Mouse (Mus musculus): ENCODE results near the gene Lgi2. TPM values are rescaled to one million over a fixed set of nuclear protein-coding genes. Genes with fewer than 3 reads are reported as not detected.

Lgi2 gene
- total RNA-seq, 2 experiments from 2014 or later, result 2.2 to 3.0 TPM

GRCm38 (mm10) chr5:52537024-52537423 is 29.2 kb downstream of the Lgi2 start:
- no peak for DNase-seq

GRCm38 (mm10) chr5:52534798-52535590 is 31.3 kb downstream of the Lgi2 start:
- no peak for DNase-seq

GRCm38 (mm10) chr5:52533705-52534104 is 32.6 kb downstream of the Lgi2 start:
- no peak for DNase-seq

GRCm38 (mm10) chr5:52528545-52528944 is 37.7 kb downstream of the Lgi2 start:
- no peak for DNase-seq

- DNase-seq, result no peak
Measured at GRCm38 (mm10) chr5:52526324-52526986, 39.8 kb downstream of the Lgi2 start.

GRCm38 (mm10) chr5:52524207-52524606 is 42.1 kb downstream of the Lgi2 start:
- no peak for DNase-seq

GRCm38 (mm10) chr5:52519921-52520320 is 46.3 kb downstream of the Lgi2 start:
- DNase-seq, result no peak

- DNase-seq, result no peak
Measured at GRCm38 (mm10) chr5:52516072-52516476, 50.2 kb downstream of the Lgi2 start.

- DNase-seq, result peak; percentile 80
Measured at GRCm38 (mm10) chr5:52515246-52516021, 50.8 kb downstream of the Lgi2 start.

GRCm38 (mm10) chr5:52511089-52511488 is 55.2 kb downstream of the Lgi2 start:
- DNase-seq, result no peak

- DNase-seq, result no peak
Measured at GRCm38 (mm10) chr5:52509416-52509815, 56.8 kb downstream of the Lgi2 start.

GRCm38 (mm10) chr5:52504666-52505065 is 61.6 kb downstream of the Lgi2 start:
- DNase-seq, result no peak

- DNase-seq, result no peak
Measured at GRCm38 (mm10) chr5:52504148-52504547, 62.1 kb downstream of the Lgi2 start.

GRCm38 (mm10) chr5:52495671-52496070 is 70.6 kb downstream of the Lgi2 start:
- DNase-seq, result no peak

GRCm38 (mm10) chr5:52491496-52491895 is 74.8 kb downstream of the Lgi2 start:
- DNase-seq, result no peak

GRCm38 (mm10) chr5:52487559-52488430 is 78.5 kb downstream of the Lgi2 start:
- DNase-seq, result no peak

Other genes with a start within 250 kb of the Lgi2 start
- gene Sod3, start 202.7 kb downstream of the Lgi2 start, total RNA-seq (2021), result 10 to 100 TPM; 54.5 to 68.5 TPM
- 1 to 10 TPM; 5.4 to 5.9 TPM for gene Ccdc149, start 94.9 kb downstream of the Lgi2 start, total RNA-seq (2021)
- 10 to 100 TPM; 18.9 to 20.6 TPM for gene Sepsecs, start 103.2 kb upstream of the Lgi2 start, total RNA-seq (2021)
- gene Pi4k2b, start 175.1 kb upstream of the Lgi2 start, total RNA-seq (2021), result 10 to 100 TPM; 13.6 to 14.7 TPM
- 10 to 100 TPM in 1 of 2 experiments, 1 to 10 TPM in 1; 8.8 to 13.4 TPM for gene Zcchc4, start 208.9 kb upstream of the Lgi2 start, total RNA-seq (2021)